Mouse (Mus musculus) hindlimb bud, embryonic 11.5 days (tissue): ENCODE measurements around the gene Tulp1.
A peak's percentile ranks its signal among the peaks of the same experiment; 100 is the strongest.
"Not testable (repeated sequence)": the region's sequence is repeated elsewhere in the genome, so short reads cannot be mapped to it uniquely, and the experiment has no call there.

Experiments
- DNase-seq: peaks from one replicate; pipeline ENCODE4 v3.0.0-alpha.2; 2012; ENCODE audit warnings: low read depth, low spot score; ENCODE audit errors: extremely low spot score

Tulp1 gene

GRCm38 (mm10) chr17:28365122-28365521, at the start of gene Tulp1:
Tulp1 (minus strand) TSS chr17:28365222.
- no peak for DNase-seq

- DNase-seq, result no peak
Observed at GRCm38 (mm10) chr17:28411381-28411960, 46.4 kb upstream of the Tulp1 start.

GRCm38 (mm10) chr17:28410731-28411130, 45.7 kb upstream of the Tulp1 start:
- no peak for DNase-seq

- DNase-seq, result no peak
Observed at GRCm38 (mm10) chr17:28408251-28408918, 43.4 kb upstream of the Tulp1 start.

- no peak for DNase-seq
Observed at GRCm38 (mm10) chr17:28407418-28408250, 42.6 kb upstream of the Tulp1 start.

GRCm38 (mm10) chr17:28406471-28406870, 41.4 kb upstream of the Tulp1 start:
- no peak for DNase-seq

GRCm38 (mm10) chr17:28404745-28405144, 39.7 kb upstream of the Tulp1 start:
- not testable (repeated sequence) for DNase-seq

GRCm38 (mm10) chr17:28404301-28404700, 39.3 kb upstream of the Tulp1 start:
- DNase-seq, result no peak

GRCm38 (mm10) chr17:28394994-28395393, 30.0 kb upstream of the Tulp1 start:
- no peak for DNase-seq

GRCm38 (mm10) chr17:28394051-28394765, 29.2 kb upstream of the Tulp1 start:
- DNase-seq, result no peak

GRCm38 (mm10) chr17:28391568-28392432, 26.8 kb upstream of the Tulp1 start:
- DNase-seq, result no peak

- no peak for DNase-seq
Observed at GRCm38 (mm10) chr17:28388534-28388933, 23.5 kb upstream of the Tulp1 start.

- DNase-seq, result peak; percentile 85
Observed at GRCm38 (mm10) chr17:28386150-28386905, 21.3 kb upstream of the Tulp1 start.

- DNase-seq, result no peak
Observed at GRCm38 (mm10) chr17:28384298-28384697, 19.3 kb upstream of the Tulp1 start.

GRCm38 (mm10) chr17:28380255-28380654, 15.2 kb upstream of the Tulp1 start:
- no peak for DNase-seq

GRCm38 (mm10) chr17:28375592-28376061, 10.6 kb upstream of the Tulp1 start:
- DNase-seq, result no peak

GRCm38 (mm10) chr17:28374494-28374893, 9.5 kb upstream of the Tulp1 start:
- DNase-seq, result no peak

- no peak for DNase-seq
Observed at GRCm38 (mm10) chr17:28373821-28374220, 8.8 kb upstream of the Tulp1 start.

GRCm38 (mm10) chr17:28371941-28372340, 6.9 kb upstream of the Tulp1 start:
- DNase-seq, result no peak
